Mouse (Mus musculus) retina, postnatal 1 day (tissue): ENCODE measurements around the gene Ikzf4.

Experiments used
- DNase-seq: peaks from one replicate; pipeline ENCODE4 v3.0.0-alpha.2; 2012

Gene Ikzf4

GRCm38 (mm10) chr10:128602470-128603128 is 43.2 kb downstream of the Ikzf4 start:
- DNase-seq = no peak

- DNase-seq = no peak
Observed at GRCm38 (mm10) chr10:128601499-128601898, 44.3 kb downstream of the Ikzf4 start.

GRCm38 (mm10) chr10:128598476-128598875 is 47.3 kb downstream of the Ikzf4 start:
- DNase-seq = no peak

GRCm38 (mm10) chr10:128592797-128593196 is 53.0 kb downstream of the Ikzf4 start:
- DNase-seq = no peak

GRCm38 (mm10) chr10:128591436-128591835 is 54.4 kb downstream of the Ikzf4 start:
- no peak for DNase-seq

GRCm38 (mm10) chr10:128590193-128590690 is 55.5 kb downstream of the Ikzf4 start:
- DNase-seq = peak; percentile 82

GRCm38 (mm10) chr10:128589464-128590192 is 56.2 kb downstream of the Ikzf4 start, which contains the start of gene Erbb3:
Gene Erbb3 (minus strand): TSS chr10:128589652.
- DNase-seq = peak; percentile 50

- DNase-seq = no peak
Observed at GRCm38 (mm10) chr10:128588775-128589463, 56.9 kb downstream of the Ikzf4 start.

- no peak for DNase-seq
Observed at GRCm38 (mm10) chr10:128588136-128588535, 57.7 kb downstream of the Ikzf4 start.

GRCm38 (mm10) chr10:128587697-128588096 is 58.1 kb downstream of the Ikzf4 start:
- DNase-seq = no peak

- no peak for DNase-seq
Observed at GRCm38 (mm10) chr10:128587120-128587519, 58.7 kb downstream of the Ikzf4 start.

- DNase-seq = no peak
Observed at GRCm38 (mm10) chr10:128586546-128586945, 59.2 kb downstream of the Ikzf4 start.

GRCm38 (mm10) chr10:128584386-128584785 is 61.4 kb downstream of the Ikzf4 start:
- DNase-seq = no peak

GRCm38 (mm10) chr10:128583644-128584043 is 62.1 kb downstream of the Ikzf4 start:
- peak; percentile 72 for DNase-seq
